Mouse (Mus musculus): ENCODE data around the gene Clybl. TPM values are rescaled to one million over a fixed set of nuclear protein-coding genes. Genes with fewer than 3 reads are reported as not detected.

Gene Clybl
- 10 to 100 TPM in 2 of 3 experiments, 1 to 10 TPM in 1; 8.4 to 10.6 (median 10.4) TPM for polyA plus RNA-seq (2017; shearing (Covaris generic))

DNA sequence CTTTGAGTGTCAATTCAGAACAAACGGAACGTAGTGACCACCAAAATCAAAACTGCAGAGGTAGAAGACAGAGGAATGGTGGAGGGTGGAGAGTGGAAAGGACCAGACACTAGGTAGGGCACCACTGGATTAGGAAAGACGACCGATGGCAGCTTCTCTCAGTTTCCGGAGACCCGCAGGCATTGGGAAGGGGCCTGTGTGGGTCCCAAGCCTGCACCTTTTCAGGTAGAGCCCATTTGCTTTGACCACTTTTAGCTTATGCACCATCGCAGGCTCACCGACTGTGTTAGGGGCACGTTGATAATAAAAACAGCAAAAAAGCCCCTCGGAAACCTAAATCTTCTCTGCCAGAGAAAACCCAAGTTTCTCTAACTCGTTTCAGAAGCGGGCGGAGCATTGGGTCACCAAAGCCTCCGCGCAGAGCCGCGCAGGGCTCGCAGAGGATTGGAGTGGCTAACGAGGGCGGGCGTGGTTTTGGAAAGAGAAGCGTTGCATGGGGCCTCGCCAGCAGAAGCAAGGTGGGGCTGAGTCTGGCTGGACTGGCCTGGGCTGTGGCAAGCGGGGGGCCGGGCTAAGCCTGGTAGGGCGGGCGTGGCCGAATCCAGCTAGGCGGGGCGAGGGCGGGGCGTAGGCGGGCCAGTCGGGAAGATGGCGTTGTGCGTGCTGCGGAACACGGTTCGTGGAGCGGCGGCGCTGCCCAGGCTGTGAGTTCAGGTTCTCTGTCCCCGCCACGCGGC lies at the start of gene Clybl:
Gene Clybl (plus strand): TSS at position 627 of the 737 bp plus-strand sequence.
- ATAC-seq, result peak; percentile 95

GRCm38 (mm10) chr14:122136368-122136928 lies 45.1 kb upstream of the Clybl start:
- ATAC-seq, result no peak

DNA sequence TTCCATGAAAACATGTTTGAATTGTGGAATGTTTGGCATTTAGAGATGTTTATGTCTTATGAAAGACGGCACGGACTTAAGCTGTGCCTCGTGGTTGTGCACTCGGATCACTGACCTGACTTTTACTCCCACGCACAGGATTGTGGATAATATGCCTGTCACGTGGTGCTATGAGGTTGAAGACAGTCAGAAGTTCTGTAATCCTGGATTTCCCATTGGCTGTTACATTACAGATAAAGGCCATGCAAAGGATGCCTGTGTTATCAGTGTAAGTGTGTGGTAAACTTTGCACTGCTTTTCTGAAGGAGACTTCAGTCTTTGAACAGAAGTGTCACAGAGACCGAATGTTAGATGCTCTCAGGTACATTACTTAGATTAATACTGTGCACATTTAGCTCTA lies 44.3 kb upstream of the Clybl start:
- ATAC-seq, result no peak

DNA sequence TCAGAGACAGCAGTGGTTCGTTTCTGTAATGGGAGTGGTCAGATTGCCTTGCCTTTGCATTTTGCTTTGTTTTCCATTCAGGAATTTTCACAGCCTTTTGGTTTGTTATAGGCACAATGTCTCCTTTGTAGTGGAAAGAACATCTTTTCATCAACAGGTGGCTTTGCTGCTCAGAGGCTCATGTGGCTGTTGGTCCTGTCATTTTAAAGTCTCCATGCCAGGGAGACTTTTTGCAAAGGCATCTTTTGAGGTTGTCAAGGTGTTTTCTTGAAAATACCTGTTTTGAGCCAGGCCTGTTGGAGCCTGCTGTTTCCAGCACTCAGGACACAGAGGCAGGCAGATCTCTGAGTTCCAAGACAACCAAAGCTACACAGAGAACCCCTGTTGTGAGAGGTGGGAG lies 41.4 kb upstream of the Clybl start:
- ATAC-seq, result no peak

GRCm38 (mm10) chr14:122143585-122144269 lies 37.8 kb upstream of the Clybl start:
- no peak for ATAC-seq

DNA sequence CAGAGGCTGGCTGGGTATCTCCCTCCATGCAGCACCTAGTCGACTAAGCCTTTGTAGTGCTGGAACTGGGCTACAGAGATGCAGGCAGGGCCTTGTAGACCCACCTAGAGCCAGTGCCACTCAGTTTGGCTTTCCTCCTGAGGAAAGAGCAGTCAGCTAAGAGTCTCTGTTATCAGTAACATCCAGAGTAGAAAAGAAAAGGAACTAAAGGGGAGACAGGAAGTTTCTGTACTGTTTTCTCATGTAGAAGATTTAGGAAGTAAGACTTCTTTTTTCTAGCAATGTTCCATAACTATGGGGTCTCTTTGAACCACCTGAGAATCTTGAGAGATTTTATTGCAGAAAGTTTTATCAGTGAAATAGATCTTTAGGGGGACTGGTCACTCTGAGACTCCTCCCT lies 36.1 kb upstream of the Clybl start:
- no peak for ATAC-seq

GRCm38 (mm10) chr14:122150616-122151015 lies 30.9 kb upstream of the Clybl start:
- ATAC-seq, result no peak

DNA sequence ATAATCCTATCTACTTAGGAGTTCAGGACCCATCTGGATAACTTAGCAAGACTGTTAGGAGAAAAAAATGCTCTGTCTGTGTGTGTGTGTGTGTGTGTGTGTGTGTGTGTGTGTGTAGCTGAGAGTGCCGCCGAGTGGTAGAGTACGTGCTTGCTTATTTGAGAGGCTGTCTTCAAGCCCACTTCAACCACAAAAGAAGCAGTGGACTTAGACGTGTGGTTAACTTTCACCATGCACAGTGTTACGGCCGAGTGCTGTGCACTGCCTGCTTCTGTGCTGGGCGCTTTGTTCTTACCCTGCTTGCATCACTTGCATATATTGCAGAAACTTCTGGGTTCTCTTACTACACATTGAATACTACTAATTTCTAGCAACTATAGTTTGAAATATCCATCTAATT lies 23.8 kb upstream of the Clybl start:
- no peak for ATAC-seq

DNA sequence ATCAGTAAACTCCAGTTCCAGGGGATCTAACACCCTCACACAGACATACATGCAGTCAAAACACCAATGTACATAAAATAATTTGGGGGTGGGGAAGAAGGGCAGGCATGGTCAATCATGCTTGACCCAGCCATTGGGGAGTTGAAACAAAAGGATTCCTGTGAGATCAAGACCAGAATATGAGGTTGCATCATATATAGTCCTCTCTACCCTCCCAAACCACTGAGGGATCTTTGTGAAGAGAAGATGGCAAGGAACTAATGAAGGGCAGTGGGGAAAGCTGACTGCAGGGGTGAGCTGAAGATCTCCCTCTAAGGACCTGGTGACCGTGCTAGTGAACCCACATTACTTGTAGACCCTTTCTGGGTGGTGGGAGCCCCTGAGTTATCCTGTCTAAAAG lies 20.6 kb upstream of the Clybl start:
- ATAC-seq, result no peak

DNA sequence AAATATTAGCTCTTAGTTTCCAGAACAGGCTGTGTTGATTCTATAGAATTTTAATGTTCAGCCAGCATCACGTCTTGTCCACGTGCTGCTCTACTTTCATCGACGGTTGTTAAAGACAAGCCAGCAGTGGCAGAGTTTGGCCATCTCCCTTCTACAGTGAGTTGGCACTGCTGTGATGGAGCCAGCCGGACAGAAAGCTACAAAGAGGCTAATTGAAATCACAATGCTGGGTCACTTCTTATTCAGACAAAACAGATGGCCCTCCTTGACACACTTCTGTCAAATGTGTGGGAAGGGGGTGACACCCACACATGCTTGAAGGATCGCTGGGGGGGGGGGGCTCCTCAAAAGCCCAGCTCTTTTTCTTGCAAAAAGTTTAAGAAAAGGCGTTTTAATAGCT lies 12.6 kb upstream of the Clybl start:
- no peak for ATAC-seq

DNA sequence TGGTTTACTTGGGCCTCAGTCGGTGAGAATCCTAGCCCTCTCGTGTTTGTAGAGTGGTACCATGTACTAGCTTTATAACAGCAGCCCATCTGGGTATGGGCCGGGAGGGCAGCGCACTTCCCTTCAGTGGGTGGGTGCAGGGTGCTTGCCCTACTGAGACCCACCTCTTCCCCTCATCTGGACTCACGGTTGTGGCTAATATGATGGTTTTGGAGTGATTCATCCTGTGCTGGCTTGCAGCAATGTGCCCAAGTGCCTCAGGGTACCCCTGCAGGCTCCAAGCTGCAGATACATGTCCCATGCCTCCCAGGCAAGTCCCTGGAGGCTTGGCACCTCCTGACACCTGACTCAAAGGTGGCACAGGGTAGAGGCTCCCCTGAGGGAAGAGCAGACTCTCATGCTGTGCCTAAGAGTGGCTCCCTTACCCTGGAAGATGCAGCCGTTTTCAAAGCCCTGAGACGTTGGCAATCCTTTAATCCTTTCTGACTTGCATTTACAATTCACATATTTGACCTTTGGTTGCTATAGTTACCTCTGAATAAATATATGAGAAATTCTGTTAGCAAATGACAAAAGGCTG lies 11.2 kb upstream of the Clybl start:
- no peak for ATAC-seq

- no peak for ATAC-seq
These were observed 10.5 kb upstream of the Clybl start for GRCm38 (mm10) chr14:122171031-122171430.

DNA sequence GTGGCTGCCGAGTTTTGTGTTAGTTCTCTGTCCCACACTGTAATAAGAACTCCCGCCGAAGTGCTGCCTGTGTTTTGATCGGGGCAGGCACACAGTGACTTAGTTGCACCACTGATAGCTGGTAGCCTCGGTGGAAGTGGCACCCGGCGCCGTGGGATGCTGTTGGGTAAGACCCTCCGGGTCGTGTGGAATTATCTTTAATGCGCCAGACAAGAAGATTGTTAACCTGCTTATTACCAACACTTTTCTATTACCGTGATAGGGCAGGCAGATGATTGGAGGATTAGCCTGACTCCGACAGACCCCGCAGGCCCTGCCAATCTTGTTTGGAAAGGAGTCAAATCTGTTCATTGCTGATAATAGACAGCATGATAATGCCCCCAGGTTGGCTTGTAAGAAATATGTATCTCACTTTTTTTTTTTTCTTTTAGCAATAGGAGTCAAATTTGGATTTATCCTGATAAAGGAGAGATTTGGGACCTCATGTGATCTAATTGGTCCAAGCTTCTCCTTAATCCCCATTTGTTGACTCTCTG lies 5.2 kb upstream of the Clybl start:
- no peak for ATAC-seq

- no peak for ATAC-seq
These were observed 2.2 kb upstream of the Clybl start for GRCm38 (mm10) chr14:122179262-122179661.

- ATAC-seq, result peak; percentile 78
These were observed 282 bp downstream of the Clybl start for GRCm38 (mm10) chr14:122181815-122182157.

GRCm38 (mm10) chr14:122182220-122182619 lies 716 bp downstream of the Clybl start:
- ATAC-seq, result no peak

GRCm38 (mm10) chr14:122183974-122184373 lies 2.5 kb downstream of the Clybl start:
- ATAC-seq, result no peak

DNA sequence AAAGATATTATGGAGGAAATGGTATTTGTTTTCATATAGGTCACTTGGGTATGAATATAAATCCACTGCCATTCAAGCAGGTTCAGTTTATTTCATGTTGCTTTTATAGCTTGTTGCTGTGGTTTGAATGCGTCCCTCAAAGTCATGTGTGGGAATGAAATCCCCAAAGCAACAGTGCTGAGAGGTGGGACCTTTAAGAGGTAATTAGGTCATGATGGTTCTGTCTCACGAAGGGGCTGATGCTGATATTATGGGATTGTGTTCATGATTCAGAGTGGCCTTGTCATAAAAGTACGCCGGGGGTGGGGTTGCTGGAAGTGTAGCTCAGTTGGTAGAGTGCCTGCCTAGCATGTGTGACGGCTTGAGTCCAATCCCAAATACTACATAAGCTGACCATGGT lies 6.7 kb downstream of the Clybl start:
- ATAC-seq, result no peak

- ATAC-seq, result no peak
These were observed 8.4 kb downstream of the Clybl start for GRCm38 (mm10) chr14:122189901-122190300.

- ATAC-seq, result no peak
These were observed 9.0 kb downstream of the Clybl start for GRCm38 (mm10) chr14:122190527-122190926.

DNA sequence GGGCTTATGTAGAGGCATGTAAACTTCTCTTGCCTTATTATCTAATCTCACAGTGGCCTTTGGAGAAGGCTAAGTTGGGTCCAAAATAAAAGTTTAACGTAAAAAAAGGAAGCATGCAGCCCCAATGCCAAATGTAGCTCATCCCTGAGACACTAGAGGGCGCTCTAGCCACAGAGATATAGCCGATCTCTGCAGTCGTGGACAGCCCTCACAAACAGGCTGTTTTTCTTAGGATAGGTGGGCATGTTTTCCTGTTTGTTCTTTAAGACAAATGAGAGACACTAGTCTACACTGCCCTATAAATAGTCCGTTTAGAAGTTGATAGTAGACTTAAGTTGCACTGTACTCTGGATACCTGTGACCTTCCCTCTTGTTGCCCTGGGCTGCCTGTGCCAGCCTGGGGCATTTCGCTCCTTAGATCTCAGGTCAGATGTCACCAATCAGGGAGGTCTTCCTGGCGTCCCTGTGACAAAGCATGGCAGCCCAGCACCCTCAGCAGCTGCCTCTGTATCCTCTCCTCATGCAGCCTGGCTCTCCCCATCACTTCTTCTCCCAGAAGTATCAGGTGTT lies 9.5 kb downstream of the Clybl start:
- ATAC-seq, result peak; percentile 78

DNA sequence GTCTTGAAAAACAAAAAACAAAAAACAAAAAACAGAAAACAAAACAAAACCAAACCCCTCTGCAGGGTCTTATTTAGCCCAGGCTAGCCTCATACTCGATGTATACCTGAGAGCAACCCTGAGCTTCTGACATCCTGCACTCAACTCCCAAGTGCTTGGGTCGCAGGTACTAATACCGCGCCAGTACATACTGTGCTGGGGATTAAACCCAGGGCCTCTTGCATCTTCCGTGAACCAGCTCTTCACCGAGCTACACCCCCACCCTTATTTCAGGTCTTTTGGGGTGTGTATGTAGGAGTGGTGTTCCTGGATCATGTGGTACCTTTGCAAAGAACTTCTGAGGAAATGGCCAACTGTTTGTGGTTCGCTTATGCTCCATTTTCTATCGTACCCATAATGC lies 13.1 kb downstream of the Clybl start:
- no peak for ATAC-seq

DNA sequence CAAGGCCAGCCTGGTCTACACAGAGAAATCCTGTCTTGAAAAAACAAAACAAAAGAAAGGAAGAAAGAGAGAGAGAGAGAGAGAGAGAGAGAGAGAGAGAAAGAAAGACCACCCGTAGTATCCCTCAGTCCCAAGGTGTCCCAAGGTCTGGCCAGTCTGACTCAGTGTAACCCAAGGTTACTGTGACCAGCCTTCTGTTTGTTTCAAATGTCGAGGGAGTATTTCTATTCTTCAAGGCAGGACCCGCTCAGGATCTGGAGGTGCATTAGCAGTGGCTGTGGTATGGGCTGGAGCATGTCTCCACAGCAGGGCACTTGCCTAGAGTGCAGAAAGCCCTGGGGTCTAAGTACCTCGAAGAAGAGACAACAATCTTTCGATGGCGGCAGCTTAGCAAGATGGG lies 15.3 kb downstream of the Clybl start:
- ATAC-seq, result no peak
